Mouse (Mus musculus) testis, adult 2 months (tissue): ENCODE data around the gene Nr2f2.

Experiments
- CTCF ChIP-seq: fragments of 200-500 bp; IDR thresholded peaks from 2 replicates; pipeline ENCODE4 v1.5.1; 2012; ENCODE audit warnings: low read depth, mild to moderate bottlenecking, inconsistent platforms, low read length, moderate library complexity; ENCODE audit not compliant: control insufficient read depth, insufficient read depth, insufficient replicate concordance
- POLR2A ChIP-seq: fragments of 200-500 bp; IDR thresholded peaks from 2 replicates; pipeline ENCODE4 v1.6.1; 2012; ENCODE audit warnings: low read depth, mild to moderate bottlenecking, inconsistent platforms, low read length, moderate library complexity; ENCODE audit not compliant: control insufficient read depth

DNA sequence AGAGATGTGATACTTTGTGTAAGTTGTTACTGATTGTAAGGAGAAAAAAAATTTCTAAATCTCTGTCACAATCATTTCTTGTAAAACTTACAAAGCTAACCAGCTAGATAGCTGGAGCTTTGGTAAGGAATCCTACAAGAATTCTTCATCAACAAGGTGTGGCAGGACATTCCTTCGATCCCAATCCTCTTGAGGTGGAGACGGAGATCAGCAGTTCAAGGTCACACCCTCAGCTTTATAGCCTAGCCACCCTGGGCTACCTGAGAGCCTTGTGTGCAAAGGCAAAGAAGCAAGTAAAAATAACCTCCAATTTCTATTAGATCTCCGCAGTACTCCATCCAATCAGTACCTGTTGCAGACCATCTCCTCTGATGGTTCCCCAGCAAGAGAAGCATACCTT, 13.7 kb upstream of the Nr2f2 start:
- TF ChIP-seq CTCF (no peak), POLR2A (no peak)
